Mouse (Mus musculus): ENCODE data around the gene Pou2af1. TPM values are rescaled to one million over a fixed set of nuclear protein-coding genes. Genes with fewer than 3 reads are reported as not detected.
A peak's percentile ranks its signal among the peaks of the same experiment; 100 is the strongest.

Gene Pou2af1
- polyA plus RNA-seq, 1 experiment from 2014 or later: not detected

DNA sequence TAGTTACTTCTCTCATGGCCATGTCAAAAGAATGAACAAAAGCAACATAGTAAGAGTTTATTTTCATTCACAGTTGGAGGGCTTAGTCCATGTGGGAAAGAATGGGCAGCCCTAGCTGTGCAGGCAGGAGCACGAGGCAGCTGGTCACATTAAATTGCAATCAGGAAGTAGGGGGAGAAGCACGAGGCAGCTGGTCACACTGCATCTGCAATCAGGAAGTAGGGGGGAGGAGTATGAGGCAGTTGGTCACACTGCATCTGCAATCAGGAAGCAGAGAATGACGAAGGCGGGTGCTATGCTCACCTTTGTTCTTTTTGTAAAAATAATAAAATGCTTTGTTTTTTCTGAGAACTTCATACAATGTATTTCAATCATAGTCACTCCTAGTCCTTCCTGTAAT, 18.7 kb upstream of the Pou2af1 start:
- Histone ChIP-seq H3K4me2 (ENCODE audit: low read depth, low read length) (no peak overlapping the region), H3K36me3 (replicated peaks; ENCODE audit: control insufficient read depth, insufficient read depth, low read depth, low read length) (no peaks in the 10 kb centered on the region), H3K4me3 (ENCODE audit: low read depth, low read length) (no peak overlapping the region), H3K27ac (replicated peaks; ENCODE audit: low read depth, low read length) (no peak overlapping the region), H3K4me1 (ENCODE audit: control insufficient read depth, insufficient read depth, low read length) (no peaks in the 10 kb centered on the region), H3K9me3 (replicated peaks; ENCODE audit: control insufficient read depth, low read length) (no peaks in the 10 kb centered on the region), H3K9ac (replicated peaks; ENCODE audit: low read length) (no peak overlapping the region), H3K27me3 (ENCODE audit: control insufficient read depth, insufficient read depth, low read length) (no peaks in the 10 kb centered on the region)
- WGBS: 72% methylated on average over 4 of the region's 4 CpGs
- ATAC-seq (replicated peaks; ENCODE audit: insufficient number of reproducible peaks, low FRiP score, low TSS enrichment, low read depth) (no peak), DNase-seq (ENCODE audit: low spot score) (no peak)

DNA sequence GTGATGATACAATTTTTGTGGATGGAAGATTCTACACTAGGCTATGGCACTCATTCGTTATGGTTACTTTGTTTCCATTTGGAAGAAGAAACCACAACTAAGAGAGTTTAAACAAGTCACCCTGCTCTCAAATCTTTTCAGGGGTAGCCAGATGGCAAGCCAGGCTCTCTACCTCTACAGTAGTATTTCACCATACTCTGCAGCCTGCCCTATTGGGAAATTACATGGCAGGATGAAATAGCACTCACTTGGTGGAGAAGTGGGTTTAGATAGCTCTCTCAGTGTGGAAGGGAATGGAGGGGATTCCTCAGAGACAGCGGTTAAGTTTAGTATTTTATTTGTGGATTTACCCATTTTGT, 4.6 kb upstream of the Pou2af1 start:
- Histone ChIP-seq H3K27ac (replicated peaks; ENCODE audit: low read depth, low read length) (no peak overlapping the region), H3K27me3 (ENCODE audit: control insufficient read depth, insufficient read depth, low read length) (no peaks in the 10 kb centered on the region), H3K9me3 (replicated peaks; ENCODE audit: control insufficient read depth, low read length) (no peaks in the 10 kb centered on the region), H3K4me1 (ENCODE audit: control insufficient read depth, insufficient read depth, low read length) (no peaks in the 10 kb centered on the region), H3K9ac (replicated peaks; ENCODE audit: low read length) (no peak overlapping the region), H3K4me3 (ENCODE audit: low read depth, low read length) (no peak overlapping the region), H3K36me3 (replicated peaks; ENCODE audit: control insufficient read depth, insufficient read depth, low read depth, low read length) (no peaks in the 10 kb centered on the region), H3K4me2 (ENCODE audit: low read depth, low read length) (no peak overlapping the region)
- WGBS: 91% methylated on average over 2 of the region's 2 CpGs
- DNase-seq (ENCODE audit: low spot score) (no peak), ATAC-seq (replicated peaks; ENCODE audit: insufficient number of reproducible peaks, low FRiP score, low TSS enrichment, low read depth) (no peak)

DNA sequence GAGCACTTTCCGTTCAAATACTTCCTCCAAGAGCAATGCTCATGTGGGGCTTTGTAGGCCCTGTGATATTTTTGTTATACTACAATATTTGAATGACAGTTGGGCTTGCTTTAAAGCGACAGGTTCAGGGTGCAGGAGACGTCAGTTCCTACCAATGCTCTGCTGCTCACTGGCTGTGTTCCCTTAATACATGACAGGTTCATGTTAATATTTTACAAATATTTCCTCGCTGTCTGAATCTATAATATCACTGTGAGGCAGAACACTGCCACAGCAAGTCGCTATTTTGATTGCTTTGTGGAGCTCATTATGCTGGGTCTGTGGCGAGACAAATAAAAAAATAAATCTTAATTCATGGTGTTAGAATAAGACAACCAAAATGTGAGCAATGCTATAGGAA, 2.3 kb upstream of the Pou2af1 start:
- no peak overlapping the region for H3K4me3 ChIP-seq (ENCODE audit: low read depth, low read length)
- ATAC-seq (replicated peaks; ENCODE audit: insufficient number of reproducible peaks, low FRiP score, low TSS enrichment, low read depth): no peak
- H3K27me3 ChIP-seq (ENCODE audit: control insufficient read depth, insufficient read depth, low read length): no peaks in the 10 kb centered on the region
- no peaks in the 10 kb centered on the region for H3K4me1 ChIP-seq (ENCODE audit: control insufficient read depth, insufficient read depth, low read length)
- H3K4me2 ChIP-seq (ENCODE audit: low read depth, low read length): no peak overlapping the region
- H3K9me3 ChIP-seq (replicated peaks; ENCODE audit: control insufficient read depth, low read length): no peaks in the 10 kb centered on the region
- WGBS: 76% methylated on average over 6 of the region's 6 CpGs
- no peak overlapping the region for H3K9ac ChIP-seq (replicated peaks; ENCODE audit: low read length)
- H3K36me3 ChIP-seq (replicated peaks; ENCODE audit: control insufficient read depth, insufficient read depth, low read depth, low read length): no peaks in the 10 kb centered on the region
- H3K27ac ChIP-seq (replicated peaks; ENCODE audit: low read depth, low read length): no peak overlapping the region
- DNase-seq (ENCODE audit: low spot score): no peak

DNA sequence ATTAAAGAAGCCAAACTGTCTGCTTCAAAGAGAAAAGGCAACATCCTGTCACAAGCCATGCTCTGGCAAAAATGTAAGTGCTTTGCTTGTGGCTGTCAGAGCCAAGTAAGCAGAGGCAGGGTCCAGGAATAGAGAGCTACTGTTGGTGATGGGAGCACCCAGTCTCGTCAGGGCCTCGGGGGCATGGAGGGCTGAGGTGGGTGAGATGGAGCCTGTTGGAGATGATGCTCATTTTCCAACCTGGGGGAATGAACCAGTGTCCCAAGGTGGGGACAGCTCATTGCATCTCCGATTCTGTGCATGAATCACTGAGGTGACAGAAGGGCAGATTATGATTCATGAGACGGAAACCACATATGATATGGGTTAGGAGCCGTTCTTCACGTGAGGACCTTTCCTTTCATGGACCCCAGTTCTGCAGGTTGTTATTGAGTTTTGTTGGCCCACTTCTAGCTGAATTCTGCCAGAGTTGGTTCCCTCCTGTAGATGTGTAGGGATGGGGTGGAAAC, 275 bp downstream of the Pou2af1 start:
- DNase-seq (ENCODE audit: low spot score): no peak
- no peaks in the 10 kb centered on the region for H3K9me3 ChIP-seq (replicated peaks; ENCODE audit: control insufficient read depth, low read length)
- no peak for ATAC-seq (replicated peaks; ENCODE audit: insufficient number of reproducible peaks, low FRiP score, low TSS enrichment, low read depth)
- H3K9ac ChIP-seq (replicated peaks; ENCODE audit: low read length): no peak overlapping the region
- H3K27ac ChIP-seq (replicated peaks; ENCODE audit: low read depth, low read length): no peak overlapping the region
- no peaks in the 10 kb centered on the region for H3K36me3 ChIP-seq (replicated peaks; ENCODE audit: control insufficient read depth, insufficient read depth, low read depth, low read length)
- H3K4me2 ChIP-seq (ENCODE audit: low read depth, low read length): no peak overlapping the region
- H3K27me3 ChIP-seq (ENCODE audit: control insufficient read depth, insufficient read depth, low read length): no peaks in the 10 kb centered on the region
- no peaks in the 10 kb centered on the region for H3K4me1 ChIP-seq (ENCODE audit: control insufficient read depth, insufficient read depth, low read length)
- 86% methylated on average over 6 of the region's 6 CpGs for WGBS
- no peak overlapping the region for H3K4me3 ChIP-seq (ENCODE audit: low read depth, low read length)

DNA sequence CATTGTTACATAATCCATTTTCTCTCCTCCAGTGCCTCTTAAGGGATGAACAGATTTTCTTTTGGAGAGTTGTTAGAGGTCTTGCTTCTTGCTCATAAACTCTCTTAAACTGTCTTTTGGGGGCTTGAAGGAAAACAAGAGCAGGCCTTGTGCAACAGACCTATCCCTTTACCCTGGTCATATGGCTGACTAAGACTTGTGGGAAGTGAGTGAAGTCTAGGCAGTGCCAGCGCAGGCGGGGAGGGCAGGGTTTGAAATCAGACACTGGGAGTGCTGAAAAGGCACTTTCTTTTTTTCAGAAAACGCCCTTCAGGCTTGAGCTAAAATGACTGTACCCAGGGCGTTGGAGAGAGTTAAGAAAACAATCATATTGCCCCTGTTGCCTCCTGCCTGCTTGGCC, 1.8 kb downstream of the Pou2af1 start:
- ATAC-seq (replicated peaks; ENCODE audit: insufficient number of reproducible peaks, low FRiP score, low TSS enrichment, low read depth): no peak
- H3K36me3 ChIP-seq (replicated peaks; ENCODE audit: control insufficient read depth, insufficient read depth, low read depth, low read length): no peaks in the 10 kb centered on the region
- 21% methylated on average over 4 of the region's 4 CpGs for WGBS
- peak; percentile 18 for DNase-seq (ENCODE audit: low spot score)
- no peak overlapping the region for H3K9ac ChIP-seq (replicated peaks; ENCODE audit: low read length)
- H3K4me3 ChIP-seq (ENCODE audit: low read depth, low read length): no peak overlapping the region
- no peak overlapping the region; the same call in 1 of the 2 replicates for H3K4me2 ChIP-seq (ENCODE audit: low read depth, low read length)
- no peaks in the 10 kb centered on the region for H3K4me1 ChIP-seq (ENCODE audit: control insufficient read depth, insufficient read depth, low read length)
- H3K9me3 ChIP-seq (replicated peaks; ENCODE audit: control insufficient read depth, low read length): no peaks in the 10 kb centered on the region
- no peak overlapping the region for H3K27ac ChIP-seq (replicated peaks; ENCODE audit: low read depth, low read length)
- no peaks in the 10 kb centered on the region for H3K27me3 ChIP-seq (ENCODE audit: control insufficient read depth, insufficient read depth, low read length)

DNA sequence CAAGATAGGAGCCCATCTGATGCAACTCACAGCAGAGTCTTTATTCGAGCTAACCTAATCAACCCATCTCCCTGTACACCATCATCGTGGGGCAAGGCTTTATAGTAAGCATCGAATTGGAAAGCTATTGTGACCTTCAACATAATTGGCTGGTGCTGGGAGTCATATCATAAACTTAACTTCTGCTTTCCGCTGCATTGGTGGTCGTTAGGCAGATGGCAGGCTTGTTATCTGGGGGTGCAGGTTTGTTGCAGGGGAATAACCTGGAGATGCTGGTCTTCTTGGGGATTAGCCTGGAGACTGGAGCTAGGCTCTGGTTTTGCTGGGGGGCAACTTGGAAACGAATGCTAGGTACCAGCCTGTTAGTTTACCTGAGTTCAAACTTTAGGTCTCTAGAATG, 2.4 kb downstream of the Pou2af1 start:
- H3K27me3 ChIP-seq (ENCODE audit: control insufficient read depth, insufficient read depth, low read length): no peaks in the 10 kb centered on the region
- no peaks in the 10 kb centered on the region for H3K36me3 ChIP-seq (replicated peaks; ENCODE audit: control insufficient read depth, insufficient read depth, low read depth, low read length)
- WGBS: 83% methylated on average over 6 of the region's 6 CpGs
- no peaks in the 10 kb centered on the region for H3K9me3 ChIP-seq (replicated peaks; ENCODE audit: control insufficient read depth, low read length)
- no peaks in the 10 kb centered on the region for H3K4me1 ChIP-seq (ENCODE audit: control insufficient read depth, insufficient read depth, low read length)
- H3K9ac ChIP-seq (replicated peaks; ENCODE audit: low read length): no peak overlapping the region
- H3K4me3 ChIP-seq (ENCODE audit: low read depth, low read length): no peak overlapping the region
- ATAC-seq (replicated peaks; ENCODE audit: insufficient number of reproducible peaks, low FRiP score, low TSS enrichment, low read depth) (no peak), DNase-seq (ENCODE audit: low spot score) (no peak)
- H3K27ac ChIP-seq (replicated peaks; ENCODE audit: low read depth, low read length): no peak overlapping the region
- no peak overlapping the region for H3K4me2 ChIP-seq (ENCODE audit: low read depth, low read length)

DNA sequence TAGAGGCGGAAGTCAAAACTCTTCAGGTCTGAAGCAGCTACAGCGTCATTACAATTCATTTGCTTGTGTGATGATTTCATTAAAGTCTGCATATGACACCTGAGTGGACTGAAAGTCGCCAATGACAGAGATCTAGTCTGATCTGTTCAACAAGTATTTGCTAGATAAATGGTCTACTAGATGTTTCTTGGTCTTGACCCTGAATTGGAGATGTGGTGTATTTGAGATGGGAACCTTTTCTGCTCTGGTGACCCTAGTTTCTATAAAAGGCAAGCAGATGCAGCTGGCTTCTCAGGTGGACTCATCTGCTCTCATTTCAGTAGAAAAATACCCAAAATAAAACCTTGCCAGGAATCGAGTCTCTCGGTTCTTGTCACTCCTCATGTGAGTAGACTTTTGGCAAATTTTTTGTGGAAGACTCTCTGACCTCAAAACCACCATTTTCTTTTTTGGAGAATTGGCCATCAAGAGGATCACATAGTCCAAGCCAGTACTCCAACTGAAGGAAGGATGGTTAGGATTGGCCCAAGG, 12.2 kb downstream of the Pou2af1 start:
- Histone ChIP-seq H3K9ac (replicated peaks; ENCODE audit: low read length) (no peak overlapping the region), H3K4me2 (ENCODE audit: low read depth, low read length) (no peak overlapping the region), H3K27ac (replicated peaks; ENCODE audit: low read depth, low read length) (no peak overlapping the region), H3K4me1 (ENCODE audit: control insufficient read depth, insufficient read depth, low read length) (no peaks in the 10 kb centered on the region), H3K27me3 (ENCODE audit: control insufficient read depth, insufficient read depth, low read length) (no peaks in the 10 kb centered on the region), H3K36me3 (replicated peaks; ENCODE audit: control insufficient read depth, insufficient read depth, low read depth, low read length) (no peaks in the 10 kb centered on the region), H3K4me3 (ENCODE audit: low read depth, low read length) (no peak overlapping the region), H3K9me3 (replicated peaks; ENCODE audit: control insufficient read depth, low read length) (no peaks in the 10 kb centered on the region)
- no peak for DNase-seq (ENCODE audit: low spot score)
- ATAC-seq (replicated peaks; ENCODE audit: insufficient number of reproducible peaks, low FRiP score, low TSS enrichment, low read depth): no peak
- WGBS: 87% methylated on average over 5 of the region's 5 CpGs

DNA sequence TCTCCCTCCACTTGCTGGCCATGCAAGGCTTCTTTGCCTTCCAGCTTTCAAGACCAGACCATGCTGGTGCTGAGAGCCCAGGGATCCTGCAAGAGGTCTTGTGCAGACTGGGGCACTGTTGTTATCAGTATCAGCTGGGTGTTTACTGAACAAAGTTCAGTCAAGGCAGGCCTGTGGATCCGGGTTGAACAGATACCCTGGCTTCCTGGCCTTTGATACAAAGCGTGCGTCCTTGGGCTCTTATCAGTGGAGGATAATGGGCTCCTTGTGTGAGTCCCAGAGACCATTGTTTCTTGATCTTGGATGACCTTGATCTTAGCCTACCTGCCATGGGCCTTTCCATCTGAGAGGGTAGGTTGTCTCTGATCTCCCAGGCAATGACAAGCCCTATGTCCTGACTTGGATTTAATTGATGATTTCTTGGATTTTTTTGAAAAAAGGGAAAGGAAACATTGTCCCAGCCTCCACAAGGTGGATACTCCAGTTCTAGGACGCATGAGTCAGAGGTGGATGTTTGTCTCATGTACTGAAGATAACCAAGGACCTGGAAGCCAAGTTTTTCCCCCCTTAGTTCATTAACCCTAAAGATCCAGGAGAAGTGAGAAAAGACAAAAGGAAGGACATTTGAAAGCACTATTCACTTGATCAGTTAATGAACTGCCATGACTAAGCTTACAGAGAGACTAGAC, 17.3 kb downstream of the Pou2af1 start:
- ATAC-seq (replicated peaks; ENCODE audit: insufficient number of reproducible peaks, low FRiP score, low TSS enrichment, low read depth) (no peak), DNase-seq (ENCODE audit: low spot score) (no peak)
- 73% methylated on average over 4 of the region's 4 CpGs for whole genome bisulfite sequencing
- no peaks in the 10 kb centered on the region for H3K4me1 ChIP-seq (ENCODE audit: control insufficient read depth, insufficient read depth, low read length)
- H3K4me3 ChIP-seq (ENCODE audit: low read depth, low read length): no peak overlapping the region
- no peak overlapping the region for H3K27ac ChIP-seq (replicated peaks; ENCODE audit: low read depth, low read length)
- H3K36me3 ChIP-seq (replicated peaks; ENCODE audit: control insufficient read depth, insufficient read depth, low read depth, low read length): no peaks in the 10 kb centered on the region
- H3K9ac ChIP-seq (replicated peaks; ENCODE audit: low read length): no peak overlapping the region
- no peaks in the 10 kb centered on the region for H3K27me3 ChIP-seq (ENCODE audit: control insufficient read depth, insufficient read depth, low read length)
- no peaks in the 10 kb centered on the region for H3K9me3 ChIP-seq (replicated peaks; ENCODE audit: control insufficient read depth, low read length)
- no peak overlapping the region for H3K4me2 ChIP-seq (ENCODE audit: low read depth, low read length)

Measured in embryonic facial prominence, embryonic 11.5 days (tissue).